Mouse (Mus musculus) lung, adult 2 months (tissue): ENCODE measurements around the gene Olfr175-ps1. TPM values are rescaled to one million over a fixed set of nuclear protein-coding genes. Genes with fewer than 3 reads are reported as not detected.

Experiments used
- DNase-seq: peaks from one replicate; pipeline ENCODE4 v3.0.0; 2022
- H3K4me1 ChIP-seq: fragments of 200-500 bp; 2 replicates; pipeline ENCODE4 v1.6.1; 2011; ENCODE audit warnings: low read length; ENCODE audit not compliant: control insufficient read depth, insufficient read depth
- H3K4me3 ChIP-seq: fragments of 200-500 bp; replicated peaks from 2 replicates; pipeline ENCODE3; 2011; ENCODE audit warnings: low read depth, mild to moderate bottlenecking, control low read depth, low read length; ENCODE audit errors: extremely low read depth
- CTCF ChIP-seq: fragments of 200-500 bp; IDR thresholded peaks from 2 replicates; pipeline ENCODE4 v1.5.1; 2011; ENCODE audit warnings: mild to moderate bottlenecking, low read length, control low read depth; ENCODE audit not compliant: insufficient read depth
- POLR2A ChIP-seq: fragments of 200-500 bp; IDR thresholded peaks from 2 replicates; pipeline ENCODE4 v1.6.1; 2011; ENCODE audit warnings: low read depth, mild to moderate bottlenecking, control low read depth, low read length, borderline replicate concordance; ENCODE audit errors: extremely low read depth
- WGBS: fragments of 180-500 bp; shearing (Covaris S2); methylation state at CpG from one replicate; pipeline ENCODE4 v1.1.7; 2018; 5-methylcytosine and 5-hydroxymethylcytosine counted together
- polyA plus RNA-seq: library from polyadenylated mRNA; depleted of rRNA; stranded (reverse); fragments of >200 nt; gene quantifications from 2 replicates; pipeline ENCODE4 v1.2.3, GENCODE M21; 2012; rRNA removed

The Olfr175-ps1 gene
- polyA plus RNA-seq = not detected in 2 replicates

- no peak within 1 kb of the TSS for H3K4me3 ChIP-seq
- no peaks in the 10 kb centered on the region for H3K4me1 ChIP-seq
- TF ChIP-seq POLR2A = no peak
- no peak for TF ChIP-seq CTCF
- WGBS = 71% methylated on average over 1 of the region's 1 CpGs
- no peak for DNase-seq
Measured at GRCm38 (mm10) chr16:58826732-58827319, at the start of gene Olfr175-ps1. TSS of gene Olfr175-ps1 (minus strand) at chr16:58826782.

DNA sequence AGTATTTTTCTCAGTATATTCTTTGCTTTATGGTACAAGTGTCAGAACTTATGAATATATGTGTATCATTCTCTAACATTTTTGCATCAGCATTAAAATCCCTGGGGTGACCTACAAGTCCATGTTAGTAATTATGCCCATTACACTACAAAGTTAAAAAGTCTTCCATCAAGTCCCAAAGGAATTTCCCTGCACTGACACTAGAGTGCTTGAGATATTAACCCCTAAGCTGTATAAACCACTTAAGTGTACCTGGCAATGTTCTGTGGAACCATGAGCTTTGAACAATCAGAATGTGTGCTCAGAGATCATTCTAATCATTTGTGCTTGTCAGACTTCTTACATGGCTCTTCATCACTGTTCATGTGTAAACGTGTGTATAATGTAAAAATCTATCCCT is 48.1 kb upstream of the Olfr175-ps1 start, which contains the start of gene Olfr177:
Olfr177 (minus strand) TSS at position 101 of the 400 bp plus-strand sequence.
- no peaks in the 10 kb centered on the region for H3K4me1 ChIP-seq
- DNase-seq = no peak
- TF ChIP-seq POLR2A (no peak), CTCF (no peak)
- 37% methylated on average over 1 of the region's 1 CpGs for WGBS
- H3K4me3 ChIP-seq = no peak within 1 kb of the TSS

- Histone ChIP-seq H3K4me1 (no peaks in the 10 kb centered on the region), H3K4me3 (no peak overlapping the region)
- no peak for DNase-seq
- TF ChIP-seq CTCF (no peak), POLR2A (no peak)
- 67% methylated on average over 1 of the region's 1 CpGs for WGBS
Measured at GRCm38 (mm10) chr16:58861479-58861878, 34.9 kb upstream of the Olfr175-ps1 start.

DNA sequence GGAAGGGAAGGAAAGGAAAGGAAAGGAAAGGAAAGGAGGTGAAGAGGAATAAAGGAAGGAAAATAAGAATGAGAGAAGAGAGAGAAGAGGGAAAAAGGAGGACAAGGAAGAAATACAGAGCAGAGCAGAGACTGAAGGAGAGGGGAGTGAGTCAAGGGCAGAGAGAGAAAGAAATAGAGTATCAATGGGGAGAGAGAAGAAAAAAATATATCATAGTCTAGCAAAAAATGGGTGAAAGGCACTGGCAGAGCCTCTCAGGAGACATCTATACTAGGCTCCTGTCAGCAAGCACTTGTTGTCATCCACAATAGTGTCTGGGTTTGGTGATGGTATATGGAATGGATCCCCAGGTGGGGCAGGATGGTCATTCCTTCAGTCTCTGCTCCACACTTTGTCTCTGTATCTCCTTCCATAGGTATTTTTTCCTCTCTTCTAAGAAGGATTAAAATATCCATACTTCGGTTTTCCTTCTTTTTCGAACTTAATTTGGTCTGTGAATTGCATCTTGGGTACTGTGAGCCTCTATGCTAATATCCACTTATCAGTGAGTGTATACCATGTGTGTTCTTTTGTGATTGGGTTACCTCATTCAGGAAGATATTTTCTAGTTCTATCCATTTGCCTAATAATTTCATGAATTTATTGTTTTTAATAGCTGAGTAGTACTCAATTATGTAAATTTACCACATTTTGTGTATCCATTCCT is 33.6 kb upstream of the Olfr175-ps1 start:
- WGBS = 83% methylated on average over 2 of the region's 2 CpGs
- no peaks in the 10 kb centered on the region for H3K4me1 ChIP-seq
- no peak for DNase-seq
- TF ChIP-seq POLR2A (no peak), CTCF (no peak)
- H3K4me3 ChIP-seq = no peak overlapping the region

DNA sequence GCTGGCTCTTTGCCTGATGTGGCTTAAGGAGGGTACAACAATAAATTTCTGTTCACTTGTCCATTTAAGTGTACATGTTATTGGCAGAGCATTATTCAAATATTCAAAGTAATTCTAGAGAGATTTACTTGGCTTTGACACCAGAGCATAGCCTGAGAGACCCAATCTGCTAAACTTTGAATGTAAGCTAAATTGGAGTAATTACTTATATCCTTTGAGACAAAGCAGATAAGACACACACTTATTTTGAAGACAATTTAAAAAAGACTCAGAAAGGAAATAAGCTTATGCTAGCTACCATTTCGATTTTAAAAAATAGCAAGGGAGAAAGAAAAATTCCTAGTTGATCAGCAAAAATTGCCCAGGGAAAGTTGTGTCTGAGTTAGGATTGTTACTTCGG is 26.4 kb downstream of the Olfr175-ps1 start, which contains the start of gene Olfr173:
Olfr173 (minus strand) TSS at position 101 of the 400 bp plus-strand sequence.
- WGBS = 55% methylated on average over 2 of the region's 2 CpGs
- DNase-seq = no peak
- H3K4me1 ChIP-seq = no peaks in the 10 kb centered on the region
- TF ChIP-seq POLR2A (no peak), CTCF (no peak)
- H3K4me3 ChIP-seq = no peak within 1 kb of the TSS

Other genes starting within 250 kb of the Olfr175-ps1 start
- gene Gm813, start 209.8 kb downstream of the Olfr175-ps1 start, polyA plus RNA-seq = not detected in 2 replicates
- not detected in 2 replicates for gene E330017A01Rik, start 188.0 kb downstream of the Olfr175-ps1 start, polyA plus RNA-seq
- 11.5 and 12.3 TPM in 2 replicates for gene Cpox, start 156.5 kb downstream of the Olfr175-ps1 start, polyA plus RNA-seq
- gene Gpr15, start 107.7 kb downstream of the Olfr175-ps1 start, polyA plus RNA-seq = 0.09 and 0.31 TPM in 2 replicates
- 49.8 and 72.9 TPM in 2 replicates for gene Cldnd1, start 98.9 kb downstream of the Olfr175-ps1 start, polyA plus RNA-seq
- not detected in 2 replicates for gene Olfr172, start 63.6 kb downstream of the Olfr175-ps1 start, polyA plus RNA-seq
- gene Olfr173, start 26.5 kb downstream of the Olfr175-ps1 start, polyA plus RNA-seq = not detected in 2 replicates
- not detected in 2 replicates for gene Olfr177, start 48.0 kb upstream of the Olfr175-ps1 start, polyA plus RNA-seq
- not detected in 2 replicates for gene Olfr178, start 65.3 kb upstream of the Olfr175-ps1 start, polyA plus RNA-seq
- not detected in 2 replicates for gene Olfr181, start 102.0 kb upstream of the Olfr175-ps1 start, polyA plus RNA-seq
- gene Olfr180, start 102.6 kb upstream of the Olfr175-ps1 start, polyA plus RNA-seq = not detected in 2 replicates
- not detected in 2 replicates for gene Olfr183, start 168.6 kb upstream of the Olfr175-ps1 start, polyA plus RNA-seq
- gene Olfr186, start 203.5 kb upstream of the Olfr175-ps1 start, polyA plus RNA-seq = not detected in 2 replicates
- not detected in 2 replicates for gene Olfr187, start 213.0 kb upstream of the Olfr175-ps1 start, polyA plus RNA-seq